Mouse (Mus musculus) embryo, embryonic 11 days (tissue): ENCODE results near the gene Krtap6-2.

ENCODE experiments used
- DNase-seq: peaks from one replicate; pipeline ENCODE4 v3.0.0-alpha.2; 2015

The Krtap6-2 gene

DNA sequence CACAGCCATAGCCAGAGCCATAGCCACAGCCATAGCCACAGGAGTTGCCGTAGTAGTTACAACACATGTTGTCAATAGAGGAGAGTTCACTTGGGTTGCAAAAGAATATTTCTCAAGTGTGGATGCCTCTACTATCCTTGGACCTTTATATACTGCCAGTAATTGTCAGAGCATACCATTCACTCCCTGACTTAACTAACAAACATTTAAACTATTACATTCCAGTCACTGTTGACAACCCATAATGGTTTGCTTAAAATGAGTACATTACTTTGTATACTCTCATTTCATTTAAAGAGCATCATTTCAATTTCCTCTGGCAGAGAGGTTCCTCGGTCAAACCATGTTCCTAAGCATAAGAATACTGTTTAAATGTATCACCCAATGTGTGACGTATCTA, at the start of gene Krtap6-2:
Krtap6-2 (minus strand) TSS at position 101 of the 400 bp plus-strand sequence.
- no peak for DNase-seq

DNA sequence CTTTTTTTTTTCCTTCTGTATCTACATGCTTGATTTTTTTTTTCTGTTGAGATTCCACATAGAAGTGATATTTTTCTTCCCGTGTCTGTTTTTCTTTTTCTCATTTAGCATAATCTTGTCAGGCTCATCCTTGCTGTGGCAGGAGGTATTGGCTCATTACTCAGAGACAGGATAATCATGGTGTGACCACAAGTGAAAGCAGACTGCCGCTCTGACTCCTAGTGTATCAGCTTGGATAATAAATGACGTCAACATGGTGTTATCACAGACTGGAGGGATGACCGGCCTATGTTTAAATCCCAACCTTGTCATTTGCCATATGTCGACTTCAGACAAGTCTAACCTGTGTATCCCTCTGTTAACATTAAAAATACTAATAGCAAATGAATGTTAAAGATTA, 41.3 kb upstream of the Krtap6-2 start:
- no peak for DNase-seq

GRCm38 (mm10) chr16:89429586-89429985, 9.7 kb upstream of the Krtap6-2 start:
- DNase-seq = no peak

DNA sequence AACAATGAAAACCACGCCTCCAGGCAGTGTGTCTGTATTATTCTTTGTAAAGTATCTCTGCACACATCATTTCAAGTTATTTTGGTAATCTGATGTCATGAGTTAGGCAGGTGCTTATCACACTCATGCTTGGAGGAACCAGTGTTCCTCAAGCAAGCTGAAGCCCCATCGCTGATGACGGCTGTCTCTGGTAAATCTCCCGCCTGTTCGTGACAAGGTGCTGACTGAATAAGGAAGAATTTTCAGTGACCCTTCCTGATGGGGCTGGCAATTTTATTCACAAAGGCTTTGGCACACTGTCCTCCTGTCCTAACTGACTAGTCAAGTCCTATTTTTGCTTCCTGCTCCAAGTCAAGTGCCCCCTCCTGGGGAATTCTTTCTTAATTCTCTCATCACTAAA, 5.4 kb upstream of the Krtap6-2 start:
- DNase-seq = no peak

DNA sequence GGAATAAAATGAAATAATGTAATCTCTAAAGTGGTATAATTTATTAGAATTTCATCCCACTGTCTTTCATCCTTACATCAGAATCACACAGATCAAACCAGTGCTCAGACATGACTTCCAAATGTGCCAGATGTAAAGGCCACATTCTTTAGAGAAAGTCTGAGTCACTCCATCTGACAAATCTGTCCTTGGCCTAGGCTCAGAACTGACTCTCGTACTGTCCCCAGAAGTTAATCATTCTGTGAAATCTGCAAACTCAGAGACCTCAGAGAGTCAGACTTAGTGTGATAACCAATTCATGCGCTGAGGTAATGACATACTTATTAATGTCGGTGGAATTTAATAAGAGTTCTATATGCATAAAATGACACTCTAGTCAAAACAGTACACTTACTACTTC, 3.6 kb downstream of the Krtap6-2 start:
- DNase-seq = no peak

DNA sequence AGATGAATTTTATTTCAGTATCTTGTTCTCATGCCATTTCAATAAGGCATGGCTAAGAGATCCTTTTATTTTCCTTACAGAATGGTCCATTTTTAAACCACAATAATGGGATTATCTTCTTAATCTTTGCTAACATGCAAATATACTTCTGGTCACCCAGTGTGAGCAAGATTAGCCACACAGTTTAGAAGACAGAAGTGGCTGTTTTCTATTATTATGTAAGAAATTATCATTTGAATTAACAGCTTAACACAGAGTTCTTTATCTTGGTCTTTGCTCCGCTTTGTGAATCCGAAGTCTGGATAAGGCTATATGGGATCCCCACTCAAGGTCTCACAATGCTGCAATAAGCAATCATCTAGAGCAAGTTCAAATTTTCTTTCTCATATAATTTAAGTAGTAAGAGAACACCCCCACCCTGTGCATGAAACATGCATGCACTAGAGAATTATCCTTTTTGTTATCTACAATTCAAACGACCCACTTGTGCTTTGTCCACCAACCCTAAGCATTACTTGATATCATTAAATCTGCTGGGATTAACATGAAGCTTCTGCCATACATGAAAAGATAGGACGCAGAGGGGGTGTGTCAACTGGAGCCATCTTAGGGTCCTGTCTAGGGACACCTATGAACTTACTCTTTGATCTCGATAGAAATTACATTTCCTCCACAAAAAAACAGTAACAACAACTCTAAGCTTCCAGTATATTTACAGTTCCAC, 9.4 kb downstream of the Krtap6-2 start:
- DNase-seq = no peak

- DNase-seq = no peak
Measured at GRCm38 (mm10) chr16:89403768-89404167, 16.1 kb downstream of the Krtap6-2 start, which contains the start of gene Krtap21-1. TSS of gene Krtap21-1 (minus strand) at chr16:89403868.

- DNase-seq = no peak
Measured at GRCm38 (mm10) chr16:89372734-89373461, 47.0 kb downstream of the Krtap6-2 start.
